Mouse (Mus musculus) midbrain, embryonic 16.5 days (tissue): ENCODE measurements around the gene Ly75. TPM values are rescaled to one million over a fixed set of nuclear protein-coding genes. Genes with fewer than 3 reads are reported as not detected.

Source experiments
- ATAC-seq: fragments of 200-750 bp; cut with Nextera tagmentation; 2 replicates; pipeline ENCODE4 v1.8.0; 2017; ENCODE audit warnings: moderate TSS enrichment
- H3K27ac ChIP-seq: fragments of 300-500 bp; sonication (generic); 2 replicates; pipeline ENCODE4 v1.5.1; 2014; ENCODE audit warnings: mild to moderate bottlenecking, low read length, mixed read lengths
- H3K27me3 ChIP-seq: fragments of 300-500 bp; sonication (generic); 2 replicates; pipeline ENCODE4 v1.6.1; 2014; ENCODE audit warnings: low read depth, low read length, mixed read lengths; ENCODE audit not compliant: control insufficient read depth, insufficient read depth
- H3K36me3 ChIP-seq: fragments of 300-500 bp; sonication (generic); 2 replicates; pipeline ENCODE4 v1.6.1; 2014; ENCODE audit warnings: mild to moderate bottlenecking, low read length, moderate library complexity, mixed read lengths; ENCODE audit not compliant: control insufficient read depth, insufficient read depth
- H3K4me1 ChIP-seq: fragments of 300-500 bp; sonication (generic); 2 replicates; pipeline ENCODE4 v1.6.1; 2014; ENCODE audit warnings: mild to moderate bottlenecking, low read length, mixed read lengths; ENCODE audit not compliant: control insufficient read depth, insufficient read depth
- H3K4me2 ChIP-seq: fragments of 300-500 bp; sonication (generic); 2 replicates; pipeline ENCODE4 v1.6.1; 2014; ENCODE audit warnings: mild to moderate bottlenecking, low read length, mixed read lengths
- H3K4me3 ChIP-seq: fragments of 300-500 bp; sonication (generic); 2 replicates; pipeline ENCODE4 v1.5.1; 2014; ENCODE audit warnings: low read depth, mild to moderate bottlenecking, low read length, moderate library complexity, mixed read lengths
- H3K9ac ChIP-seq: fragments of 300-500 bp; sonication (generic); 2 replicates; pipeline ENCODE4 v1.6.1; 2014; ENCODE audit warnings: low read depth, low read length, mixed read lengths
- H3K9me3 ChIP-seq: fragments of 300-500 bp; sonication (generic); replicated peaks from 2 replicates; pipeline ENCODE4 v1.6.1; 2014; ENCODE audit warnings: mild to moderate bottlenecking, low read length, mixed read lengths; ENCODE audit not compliant: control insufficient read depth, poor library complexity, severe bottlenecking
- whole genome bisulfite sequencing: fragments of 180-500 bp; shearing (Covaris S2); extraction: QIAGEN DNeasy Blood & Tissue Kit; methylation state at CpG from one replicate; pipeline ENCODE4 v1.1.7; 2014; 5-methylcytosine and 5-hydroxymethylcytosine counted together
- polyA plus RNA-seq: library from polyadenylated mRNA; unstranded; fragments of >200 nt; fragmentation: Nextera tagmentation; extraction: Ambion mirVana; gene quantifications from 2 replicates; pipeline ENCODE4 v1.2.1, GENCODE M21; 2015

The Ly75 gene
- polyA plus RNA-seq, 1 experiment from 2014 or later = 1.6 TPM

- no peak overlapping the region for H3K4me3 ChIP-seq
- no peaks in the 10 kb centered on the region for H3K4me1 ChIP-seq
- H3K36me3 ChIP-seq = no peaks in the 10 kb centered on the region
- no peak overlapping the region for H3K9ac ChIP-seq
- no peaks in the 10 kb centered on the region for H3K27me3 ChIP-seq
- H3K4me2 ChIP-seq = no peak overlapping the region
- no peak for ATAC-seq
- no peaks in the 10 kb centered on the region for H3K9me3 ChIP-seq
- WGBS = 82% methylated on average over 5 of the region's 5 CpGs
- H3K27ac ChIP-seq = no peak overlapping the region
Measured at GRCm38 (mm10) chr2:60365820-60366610, 17.1 kb downstream of the Ly75 start.

GRCm38 (mm10) chr2:60365138-60365775 is 17.8 kb downstream of the Ly75 start:
- no peak overlapping the region for H3K4me3 ChIP-seq
- H3K4me1 ChIP-seq = no peaks in the 10 kb centered on the region
- H3K9me3 ChIP-seq = no peaks in the 10 kb centered on the region
- ATAC-seq = no peak
- WGBS = 86% methylated on average over 7 of the region's 7 CpGs
- no peak overlapping the region for H3K4me2 ChIP-seq
- H3K27ac ChIP-seq = no peak overlapping the region
- H3K36me3 ChIP-seq = no peaks in the 10 kb centered on the region
- H3K27me3 ChIP-seq = no peaks in the 10 kb centered on the region
- no peak overlapping the region for H3K9ac ChIP-seq

GRCm38 (mm10) chr2:60362146-60362545 is 21.0 kb downstream of the Ly75 start:
- Histone ChIP-seq H3K9me3 (no peaks in the 10 kb centered on the region), H3K4me3 (no peak overlapping the region), H3K4me2 (no peak overlapping the region), H3K9ac (no peak overlapping the region), H3K4me1 (no peaks in the 10 kb centered on the region), H3K27ac (no peak overlapping the region), H3K36me3 (no peaks in the 10 kb centered on the region), H3K27me3 (no peaks in the 10 kb centered on the region)
- ATAC-seq = no peak
- WGBS = 92% methylated on average over 6 of the region's 6 CpGs

GRCm38 (mm10) chr2:60359796-60360195 is 23.3 kb downstream of the Ly75 start:
- 100% methylated on average over 3 of the region's 3 CpGs for WGBS
- Histone ChIP-seq H3K4me3 (no peak overlapping the region), H3K4me1 (peaks cover 5% of the 10 kb centered on the region; the same call in 1 of the 2 replicates), H3K4me2 (no peak overlapping the region), H3K36me3 (no peaks in the 10 kb centered on the region), H3K9me3 (no peaks in the 10 kb centered on the region), H3K9ac (no peak overlapping the region), H3K27ac (no peak overlapping the region), H3K27me3 (no peaks in the 10 kb centered on the region)
- ATAC-seq = no peak

- H3K27ac ChIP-seq = 0 out of 2 replicates have a peak overlapping the region, but pooled peaks have one; percentile 7
- WGBS = 11% methylated on average over 3 of the region's 3 CpGs
- H3K36me3 ChIP-seq = no peaks in the 10 kb centered on the region
- H3K9ac ChIP-seq = no peak overlapping the region
- no peak overlapping the region for H3K4me3 ChIP-seq
- H3K4me2 ChIP-seq = peak overlapping the region; percentile 44
- peaks cover 7% of the 10 kb centered on the region; the same call in 1 of the 2 replicates for H3K4me1 ChIP-seq
- 0 out of 2 replicates have a peak, but pooled peaks have one; percentile 45 for ATAC-seq
- H3K27me3 ChIP-seq = no peaks in the 10 kb centered on the region
- H3K9me3 ChIP-seq = no peaks in the 10 kb centered on the region
Measured at GRCm38 (mm10) chr2:60355388-60355683, 27.8 kb downstream of the Ly75 start.

GRCm38 (mm10) chr2:60354541-60355387 is 28.3 kb downstream of the Ly75 start:
- peak overlapping the region; percentile 44 for H3K4me2 ChIP-seq

GRCm38 (mm10) chr2:60352296-60352695 is 30.8 kb downstream of the Ly75 start:
- Histone ChIP-seq H3K9ac (no peak overlapping the region), H3K36me3 (no peaks in the 10 kb centered on the region), H3K9me3 (no peaks in the 10 kb centered on the region), H3K4me2 (no peak overlapping the region), H3K4me3 (no peak overlapping the region), H3K27ac (no peak overlapping the region), H3K4me1 (peaks cover 7% of the 10 kb centered on the region; the same call in 1 of the 2 replicates), H3K27me3 (no peaks in the 10 kb centered on the region)
- ATAC-seq = no peak
- 93% methylated on average over 5 of the region's 5 CpGs for WGBS

More at GRCm38 (mm10) chr2:60354541-60355387, 28.3 kb downstream of the Ly75 start:
- Histone ChIP-seq H3K9ac (no peak overlapping the region), H3K27me3 (no peaks in the 10 kb centered on the region), H3K4me3 (no peak overlapping the region), H3K4me1 (peaks cover 7% of the 10 kb centered on the region; the same call in 1 of the 2 replicates), H3K27ac (peak overlapping the region; percentile 55; the same call in 1 of the 2 replicates), H3K36me3 (no peaks in the 10 kb centered on the region), H3K9me3 (no peaks in the 10 kb centered on the region)
- peak; percentile 76; the same call in 1 of the 2 replicates for ATAC-seq
- 56% methylated on average over 18 of the region's 18 CpGs for WGBS

- H3K27me3 ChIP-seq = no peaks in the 10 kb centered on the region
- H3K4me1 ChIP-seq = peaks cover 7% of the 10 kb centered on the region; the same call in 1 of the 2 replicates
- WGBS = 80% methylated on average over 8 of the region's 8 CpGs
- no peak overlapping the region for H3K4me3 ChIP-seq
- no peaks in the 10 kb centered on the region for H3K36me3 ChIP-seq
- no peak overlapping the region for H3K27ac ChIP-seq
- H3K9ac ChIP-seq = no peak overlapping the region
- ATAC-seq = no peak
- no peaks in the 10 kb centered on the region for H3K9me3 ChIP-seq
- H3K4me2 ChIP-seq = no peak overlapping the region
Measured at GRCm38 (mm10) chr2:60351781-60352180, 31.3 kb downstream of the Ly75 start.
